Mouse (Mus musculus) ES-Bruce4 (cell line): Measurements from ENCODE around the gene Kcnj2.

ENCODE experiments used
- CTCF ChIP-seq: IDR thresholded peaks from one replicate; pipeline ENCODE4 v1.8.1; 2011; ENCODE audit warnings: low read depth, low read length
- POLR2A ChIP-seq: IDR thresholded peaks from one replicate; pipeline ENCODE4 v1.8.1; 2011; ENCODE audit warnings: low read length; ENCODE audit not compliant: insufficient read depth

DNA sequence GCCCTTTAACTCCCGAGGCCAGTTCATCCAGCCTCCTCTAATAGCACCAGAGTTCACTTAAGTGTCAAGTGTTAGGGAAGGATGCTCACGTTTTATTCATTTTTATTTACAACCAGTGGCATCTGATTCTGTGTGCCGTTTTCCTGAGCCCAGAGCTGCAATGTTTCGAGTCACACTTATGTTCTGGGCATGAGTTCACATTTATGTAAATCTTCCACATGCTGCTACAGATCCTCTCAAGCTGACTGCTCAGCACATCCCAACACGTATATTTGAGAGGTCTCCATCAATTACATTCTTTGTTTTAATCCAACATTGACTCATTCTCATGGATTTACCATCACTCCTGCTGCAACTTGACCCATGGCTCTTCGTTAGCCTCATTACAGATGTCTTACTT is 25.2 kb downstream of the Kcnj2 start:
- TF ChIP-seq POLR2A: no peak
- TF ChIP-seq CTCF: no peak
